20 mouse cellular contexts compared by ENCODE assay signal in the genomic region with DNA sequence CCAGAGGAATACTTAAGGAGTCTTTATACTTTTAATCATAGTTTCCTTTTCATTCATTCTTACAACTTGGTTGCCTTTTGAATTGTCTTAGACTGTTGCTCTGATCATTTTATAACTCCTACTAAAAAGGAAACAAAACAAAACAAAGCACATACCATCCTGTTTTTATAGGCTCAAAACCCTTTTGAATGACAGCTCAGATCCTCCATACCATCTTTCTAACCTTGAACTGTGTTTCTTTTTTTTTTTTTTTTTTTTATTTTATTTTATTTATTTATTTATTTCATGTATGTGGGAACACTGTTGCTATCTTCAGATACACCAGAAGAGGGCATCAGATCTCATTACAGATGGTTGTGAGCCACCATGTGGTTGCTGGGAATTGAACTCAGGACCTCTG. TPM values are rescaled to one million over a fixed set of nuclear protein-coding genes. Genes with fewer than 3 reads are reported as not detected.
A peak's percentile ranks its signal among the peaks of the same experiment; 100 is the strongest.
DNase-seq lines count a peak whose midpoint lies in the region; TF ChIP-seq lines count a peak whose summit lies in the region.
"Not testable (repeated sequence)": the region's sequence is repeated elsewhere in the genome, so short reads cannot be mapped to it uniquely, and the experiment has no call there.
"Had no signal": no experiment of that assay in that cellular context is flagged by ENCODE, and none has a peak within 500 bp of the region (broad histone marks: within the 10 kb centered on the region; RNA-seq: fewer than 3 reads in every experiment).

No protein-coding gene starts in this region.

- not testable (repeated sequence) for DNase-seq in ES-E14 (ENCODE audit: low read depth, low spot score); MEL (ENCODE audit: low read depth, low spot score); layer of hippocampus, adult 2 months (ENCODE audit: low spot score in 2 of 2)

- H3K36me3 ChIP-seq in ES-E14 (ENCODE audit: control insufficient read depth, insufficient read depth, low read length, poor library complexity, severe bottlenecking); testis, adult 2 months (ENCODE audit: control insufficient read depth, insufficient read depth, low read length): not testable (repeated sequence)
- H3K36me3 ChIP-seq in MEL (ENCODE audit: control insufficient read depth in 1 of 2, insufficient read depth in 2 of 2, low read length in 2 of 2): peaks cover 0 to 16% of the 10 kb centered on the region in 2 experiments; a peak in 2 of 4 replicates

- not testable (repeated sequence) for H3K79me2 ChIP-seq in MEL (ENCODE audit: control insufficient read depth, insufficient read depth, low read length, poor library complexity)

- in situ Hi-C loops in ES-E14 (cut with MboI; ENCODE audit: low sequenced_read_pairs in 2 of 2, unreplicated experiment in 2 of 2): not testable (repeated sequence)

- not testable (repeated sequence) for TF ChIP-seq RAD21 in MEL (IDR thresholded peaks at IDR 0.05; ENCODE audit: low read depth, low read length)

- not testable (repeated sequence) for TF ChIP-seq EP300 in MEL (IDR thresholded peaks at IDR 0.05; ENCODE audit: low read depth in 1 of 2, low read length in 2 of 2)

- not testable (repeated sequence) for H3K4me1 ChIP-seq in ES-E14 (ENCODE audit: control insufficient read depth in 2 of 2, insufficient read depth in 2 of 2, low read length in 2 of 2, poor library complexity in 1 of 2); testis, adult 2 months (ENCODE audit: control insufficient read depth, insufficient read depth, low read length)
- peaks cover 3 to 19% of the 10 kb centered on the region in 2 experiments for H3K4me1 ChIP-seq in MEL (ENCODE audit: control insufficient read depth in 1 of 2, insufficient read depth in 2 of 2, low read length in 2 of 2)

- H3K27ac ChIP-seq in ES-E14 (ENCODE audit: insufficient read depth, low read depth, low read length, poor library complexity, severe bottlenecking); MEL (ENCODE audit: control insufficient read depth, low read depth, low read length); layer of hippocampus, adult 2 months; testis, adult 2 months (ENCODE audit: control insufficient read depth, insufficient read depth, low read depth, low read length): not testable (repeated sequence)

- H3K9me3 ChIP-seq in ES-E14 (ENCODE audit: control insufficient read depth, insufficient read depth, low read depth, low read length); MEL (replicated peaks; ENCODE audit: insufficient read depth, low read length): not testable (repeated sequence)

- H3K27me3 ChIP-seq in MEL (ENCODE audit: control insufficient read depth in 1 of 2, insufficient read depth in 2 of 2, low read length in 2 of 2); testis, adult 2 months (ENCODE audit: control insufficient read depth, insufficient read depth, low read length): not testable (repeated sequence)

- not testable (repeated sequence) for TF ChIP-seq POLR2A in MEL (IDR thresholded peaks at IDR 0.05; ENCODE audit: control insufficient read depth in 1 of 2, insufficient read depth in 1 of 2, low read depth in 1 of 2, low read length in 2 of 2, poor library complexity in 1 of 2); testis, adult 2 months (IDR thresholded peaks at IDR 0.05; ENCODE audit: control insufficient read depth, low read depth, low read length)

- H3K9ac ChIP-seq in ES-E14 (ENCODE audit: insufficient read depth, low read depth, low read length, poor library complexity, severe bottlenecking); MEL (ENCODE audit: control insufficient read depth, low read depth, low read length, poor library complexity, severe bottlenecking): not testable (repeated sequence)

- H3K4me3 ChIP-seq in ES-E14 (ENCODE audit: insufficient read depth in 1 of 2, low read depth in 1 of 2, low read length in 2 of 2, poor library complexity in 1 of 2, severe bottlenecking in 1 of 2); MEL (ENCODE audit: control insufficient read depth in 1 of 2, insufficient read depth in 1 of 2, low read depth in 2 of 2, low read length in 2 of 2); layer of hippocampus, adult 2 months: not testable (repeated sequence)
- peak overlapping the region; percentile 44; the same call in 1 of the 2 replicates for H3K4me3 ChIP-seq in testis, adult 2 months (ENCODE audit: control insufficient read depth, low read depth, low read length)

- TF ChIP-seq CTCF in MEL (IDR thresholded peaks at IDR 0.05 in 2 of 3, conservative IDR thresholded peaks at IDR 0.05 in 1 of 3; ENCODE audit: control insufficient read depth in 1 of 3, insufficient read depth in 1 of 3, low read depth in 2 of 3, low read length in 3 of 3, poor library complexity in 1 of 3, severe bottlenecking in 1 of 3); testis, adult 2 months (IDR thresholded peaks at IDR 0.05; ENCODE audit: control insufficient read depth, insufficient read depth, insufficient replicate concordance, low read depth, low read length): not testable (repeated sequence)
- TF ChIP-seq CTCF in layer of hippocampus, adult 2 months (conservative IDR thresholded peaks at IDR 0.05): 0 out of 2 replicates have a peak, but pooled peaks have one; percentile 9

TF ChIP-seq in ES-E14, 5 proteins besides CTCF, POLR2A, EP300 and RAD21:
- TF ChIP-seq ZNF384 (IDR thresholded peaks at IDR 0.05; ENCODE audit: low read depth, low read length): peak; percentile 78

TF ChIP-seq in MEL, 35 proteins besides CTCF, POLR2A, EP300 and RAD21:
- peak; percentile 62; the same call in 1 of the 2 replicates for TF ChIP-seq ZNF384 (IDR thresholded peaks at IDR 0.05; ENCODE audit: low read depth, low read length)
TF ChIP-seq in MEL: peak in this region for 1; not testable (repeated sequence) for 34.

RNA-seq across cellular contexts. Expression of gene Lipe, which starts 0.5 kb away (rescaled TPM):
- 3.8 and 4.7 TPM in 2 replicates for total RNA-seq in ES-E14 (2012; rRNA removed)
- total RNA-seq in MEL (2012; rRNA removed): 4.1 and 4.5 TPM in 2 replicates
- 10 to 100 TPM in 1 of 2 experiments, not detected in 1; 15.4 TPM for polyA plus RNA-seq in MEL (2012; ENCODE audit: insufficient read depth in 1 of 2, insufficient read length in 2 of 2, low read depth in 1 of 2, low replicate concordance in 2 of 2, missing spikeins in 1 of 2)
- 1 to 10 TPM; 9.1 to 10.0 TPM for total RNA-seq in layer of hippocampus, adult 2 months (2021)
- polyA plus RNA-seq in testis, adult 2 months (2012; rRNA removed): 250 and 254 TPM in 2 replicates

RNA-seq across cellular contexts. Expression of gene Cxcl17, which starts 13.7 kb away (rescaled TPM):
- total RNA-seq in ES-E14 (2012; rRNA removed): 0.31 TPM in 1 of 2 replicates, not detected in the other
- total RNA-seq in MEL (2012; rRNA removed): not detected in 2 replicates
- polyA plus RNA-seq in MEL (2012; ENCODE audit: insufficient read depth in 1 of 2, insufficient read length in 2 of 2, low read depth in 1 of 2, low replicate concordance in 2 of 2, missing spikeins in 1 of 2): not detected
- total RNA-seq in layer of hippocampus, adult 2 months (2021): not detected
- not detected in 2 replicates for polyA plus RNA-seq in testis, adult 2 months (2012; rRNA removed)
- total RNA-seq: adrenal gland, adult 18-20 months; adrenal gland, adult 2 months; adrenal gland, adult 8-10 months; adrenal gland, postnatal 10 days; adrenal gland, postnatal 14 days; adrenal gland, postnatal 25 days; adrenal gland, postnatal 36 days; adrenal gland, postnatal 4 days; CH12.LX; G1E had no signal
- polyA plus RNA-seq: activated CD4-positive, CD25-positive, alpha-beta regulatory T cell, adult 4 months; adrenal gland, adult 2 months; brain, embryonic 14.5 days; C2C12; CD4-positive, CD25-positive, alpha-beta regulatory T cell, adult 4 months; cerebellum, adult 2 months; G1E had no signal

RNA-seq across cellular contexts. Expression of gene Cnfn, which starts 29.5 kb away (rescaled TPM):
- not detected in 2 replicates for total RNA-seq in ES-E14 (2012; rRNA removed)
- not detected in 2 replicates for total RNA-seq in MEL (2012; rRNA removed)
- not detected for polyA plus RNA-seq in MEL (2012; ENCODE audit: insufficient read depth in 1 of 2, insufficient read length in 2 of 2, low read depth in 1 of 2, low replicate concordance in 2 of 2, missing spikeins in 1 of 2)
- not detected for total RNA-seq in layer of hippocampus, adult 2 months (2021)
- 0.26 TPM in 1 of 2 replicates, not detected in the other for polyA plus RNA-seq in testis, adult 2 months (2012; rRNA removed)
- total RNA-seq: adrenal gland, adult 18-20 months; adrenal gland, adult 2 months; adrenal gland, adult 8-10 months; adrenal gland, postnatal 10 days; adrenal gland, postnatal 14 days; adrenal gland, postnatal 25 days; adrenal gland, postnatal 36 days; adrenal gland, postnatal 4 days; CH12.LX; G1E had no signal
- polyA plus RNA-seq: activated CD4-positive, CD25-positive, alpha-beta regulatory T cell, adult 4 months; adrenal gland, adult 2 months; brain, embryonic 14.5 days; CD4-positive, CD25-positive, alpha-beta regulatory T cell, adult 4 months; cerebellum, adult 2 months; G1E; Patski had no signal
